Mouse (Mus musculus): Measurements from ENCODE around the gene Mrpl34. TPM values are rescaled to one million over a fixed set of nuclear protein-coding genes. Genes with fewer than 3 reads are reported as not detected.
A peak's percentile ranks its signal among the peaks of the same experiment; 100 is the strongest.

Mrpl34 gene
- polyA plus RNA-seq, 1 experiment from 2014 or later = 231 TPM

GRCm38 (mm10) chr8:71486136-71486529 lies 21.4 kb downstream of the Mrpl34 start:
- Histone ChIP-seq H3K36me3 (peaks cover 52% of the 10 kb centered on the region), H3K4me3 (peak overlapping the region; percentile 90), H3K27me3 (ENCODE audit: low read depth, poor library complexity, severe bottlenecking) (peaks cover 13% of the 10 kb centered on the region), H3K9me3 (replicated peaks) (no peaks in the 10 kb centered on the region), H3K4me1 (peaks cover 52% of the 10 kb centered on the region), H3K27ac (peak overlapping the region; percentile 97)
- no peak for DNase-seq (ENCODE audit: low spot score)
- 27% methylated on average over 7 of the region's 7 CpGs for WGBS

- Histone ChIP-seq H3K9me3 (replicated peaks) (no peaks in the 10 kb centered on the region), H3K27me3 (ENCODE audit: low read depth, poor library complexity, severe bottlenecking) (no peaks in the 10 kb centered on the region), H3K27ac (peak within 1 kb of the TSS; percentile 93), H3K4me1 (peaks cover 47% of the 10 kb centered on the region), H3K4me3 (peak within 1 kb of the TSS; percentile 78), H3K36me3 (peaks cover 52% of the 10 kb centered on the region)
- peak; percentile 84 for DNase-seq (ENCODE audit: low spot score)
- under 1% methylated on average over 33 of the region's 33 CpGs for WGBS
Measured at GRCm38 (mm10) chr8:71487691-71488445, 23.1 kb downstream of the Mrpl34 start, which contains the start of gene Gtpbp3. Gene Gtpbp3, plus strand, starts transcription at chr8:71488103.

GRCm38 (mm10) chr8:71488454-71488853 lies 23.7 kb downstream of the Mrpl34 start:
- Histone ChIP-seq H3K4me1 (peaks cover 47% of the 10 kb centered on the region), H3K27me3 (ENCODE audit: low read depth, poor library complexity, severe bottlenecking) (no peaks in the 10 kb centered on the region), H3K9me3 (replicated peaks) (no peaks in the 10 kb centered on the region), H3K27ac (peak overlapping the region; percentile 93), H3K4me3 (peak overlapping the region; percentile 78), H3K36me3 (peaks cover 50% of the 10 kb centered on the region)
- DNase-seq (ENCODE audit: low spot score) = peak; percentile 90
- 0% methylated on average over 22 of the region's 22 CpGs for WGBS

GRCm38 (mm10) chr8:71495039-71495438 lies 30.3 kb downstream of the Mrpl34 start:
- Histone ChIP-seq H3K4me1 (peaks cover 54% of the 10 kb centered on the region), H3K27me3 (ENCODE audit: low read depth, poor library complexity, severe bottlenecking) (no peaks in the 10 kb centered on the region), H3K4me3 (0 out of 2 replicates have a peak overlapping the region, but pooled peaks have one; percentile 16), H3K36me3 (peaks cover 47% of the 10 kb centered on the region), H3K27ac (peak overlapping the region; percentile 53; the same call in 1 of the 2 replicates), H3K9me3 (replicated peaks) (no peaks in the 10 kb centered on the region)
- DNase-seq (ENCODE audit: low spot score) = peak; percentile 91
- 24% methylated on average over 16 of the region's 16 CpGs for WGBS

GRCm38 (mm10) chr8:71495811-71496210 lies 31.1 kb downstream of the Mrpl34 start:
- WGBS = 96% methylated on average over 5 of the region's 5 CpGs
- Histone ChIP-seq H3K36me3 (peaks cover 39% of the 10 kb centered on the region), H3K4me1 (peaks cover 51% of the 10 kb centered on the region), H3K27me3 (ENCODE audit: low read depth, poor library complexity, severe bottlenecking) (no peaks in the 10 kb centered on the region), H3K27ac (peak overlapping the region; percentile 72), H3K4me3 (no peak overlapping the region), H3K9me3 (replicated peaks) (no peaks in the 10 kb centered on the region)
- no peak for DNase-seq (ENCODE audit: low spot score)

GRCm38 (mm10) chr8:71496481-71496880 lies 31.7 kb downstream of the Mrpl34 start:
- H3K27me3 ChIP-seq (ENCODE audit: low read depth, poor library complexity, severe bottlenecking) = no peaks in the 10 kb centered on the region
- H3K36me3 ChIP-seq = peaks cover 33% of the 10 kb centered on the region
- H3K27ac ChIP-seq = peak overlapping the region; percentile 72
- H3K4me3 ChIP-seq = no peak overlapping the region
- H3K9me3 ChIP-seq (replicated peaks) = no peaks in the 10 kb centered on the region
- peak; percentile 61 for DNase-seq (ENCODE audit: low spot score)
- 31% methylated on average over 11 of the region's 11 CpGs for WGBS
- peaks cover 51% of the 10 kb centered on the region for H3K4me1 ChIP-seq

GRCm38 (mm10) chr8:71497077-71497645 lies 32.4 kb downstream of the Mrpl34 start:
- Histone ChIP-seq H3K27me3 (ENCODE audit: low read depth, poor library complexity, severe bottlenecking) (no peaks in the 10 kb centered on the region), H3K4me3 (no peak overlapping the region), H3K36me3 (peaks cover 26% of the 10 kb centered on the region), H3K4me1 (peaks cover 51% of the 10 kb centered on the region), H3K27ac (peak overlapping the region; percentile 88; the same call in 1 of the 2 replicates), H3K9me3 (replicated peaks) (no peaks in the 10 kb centered on the region)
- no peak for DNase-seq (ENCODE audit: low spot score)
- WGBS = 87% methylated on average over 1 of the region's 1 CpGs

- Histone ChIP-seq H3K27me3 (ENCODE audit: low read depth, poor library complexity, severe bottlenecking) (no peaks in the 10 kb centered on the region), H3K27ac (peak overlapping the region; percentile 88), H3K4me1 (peaks cover 51% of the 10 kb centered on the region), H3K36me3 (peaks cover 18% of the 10 kb centered on the region), H3K4me3 (0 out of 2 replicates have a peak overlapping the region, but pooled peaks have one; percentile 18), H3K9me3 (replicated peaks) (no peaks in the 10 kb centered on the region)
- 12% methylated on average over 15 of the region's 15 CpGs for WGBS
- DNase-seq (ENCODE audit: low spot score) = no peak
Measured at GRCm38 (mm10) chr8:71497881-71498501, 33.2 kb downstream of the Mrpl34 start.

GRCm38 (mm10) chr8:71498816-71499690 lies 34.3 kb downstream of the Mrpl34 start:
- peak; percentile 65 for DNase-seq (ENCODE audit: low spot score)
- Histone ChIP-seq H3K4me3 (peak overlapping the region; percentile 18), H3K9me3 (replicated peaks) (no peaks in the 10 kb centered on the region), H3K36me3 (peaks cover 9% of the 10 kb centered on the region), H3K27ac (peak overlapping the region; percentile 88), H3K4me1 (peaks cover 51% of the 10 kb centered on the region), H3K27me3 (ENCODE audit: low read depth, poor library complexity, severe bottlenecking) (no peaks in the 10 kb centered on the region)
- WGBS = 19% methylated on average over 16 of the region's 16 CpGs

GRCm38 (mm10) chr8:71504349-71504748 lies 39.6 kb downstream of the Mrpl34 start:
- H3K27me3 ChIP-seq (ENCODE audit: low read depth, poor library complexity, severe bottlenecking) = peaks cover 43% of the 10 kb centered on the region
- WGBS = 89% methylated on average over 4 of the region's 4 CpGs

GRCm38 (mm10) chr8:71505326-71505725 lies 40.6 kb downstream of the Mrpl34 start:
- no peak overlapping the region for H3K27ac ChIP-seq
- WGBS = 87% methylated on average over 4 of the region's 4 CpGs
- H3K4me1 ChIP-seq = peaks cover 34% of the 10 kb centered on the region
- 0 out of 2 replicates have a peak, but pooled peaks cover 2% of the 10 kb centered on the region for H3K36me3 ChIP-seq
- no peak overlapping the region for H3K4me3 ChIP-seq
- peaks cover 53% of the 10 kb centered on the region for H3K27me3 ChIP-seq (ENCODE audit: low read depth, poor library complexity, severe bottlenecking)
- DNase-seq (ENCODE audit: low spot score) = no peak
- no peaks in the 10 kb centered on the region for H3K9me3 ChIP-seq (replicated peaks)

More at GRCm38 (mm10) chr8:71504349-71504748, 39.6 kb downstream of the Mrpl34 start:
- Histone ChIP-seq H3K4me3 (no peak overlapping the region), H3K9me3 (replicated peaks) (no peaks in the 10 kb centered on the region), H3K36me3 (0 out of 2 replicates have a peak, but pooled peaks cover 5% of the 10 kb centered on the region), H3K27ac (peak overlapping the region; percentile 9; the same call in 1 of the 2 replicates), H3K4me1 (peaks cover 35% of the 10 kb centered on the region)
- no peak for DNase-seq (ENCODE audit: low spot score)

DNA sequence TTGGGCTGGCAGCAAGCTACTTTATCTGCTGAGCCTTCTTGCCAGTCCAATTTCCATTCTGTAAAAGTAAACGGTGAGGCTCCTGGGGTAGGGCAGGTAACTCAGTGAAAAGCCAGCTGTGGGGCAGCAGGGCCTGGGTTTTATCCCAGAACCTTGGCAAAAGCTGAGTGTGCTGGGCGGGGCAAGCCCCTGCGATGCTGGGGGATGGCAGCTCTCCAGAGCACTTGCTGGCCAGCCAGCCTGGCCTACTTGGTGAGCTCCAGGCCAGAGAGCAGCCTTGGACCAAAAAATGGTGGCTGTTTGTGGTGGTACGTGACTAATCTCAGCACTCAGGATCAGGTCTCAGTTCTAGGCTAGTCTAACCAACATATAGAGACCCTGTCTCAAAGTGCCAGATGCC lies 41.2 kb downstream of the Mrpl34 start:
- WGBS = 85% methylated on average over 4 of the region's 4 CpGs
- peaks cover 57% of the 10 kb centered on the region for H3K27me3 ChIP-seq (ENCODE audit: low read depth, poor library complexity, severe bottlenecking)
- DNase-seq (ENCODE audit: low spot score) = no peak

More for the DNA sequence above, 41.2 kb downstream of the Mrpl34 start:
- H3K4me1 ChIP-seq = peaks cover 34% of the 10 kb centered on the region
- H3K27ac ChIP-seq = no peak overlapping the region
- 0 out of 2 replicates have a peak, but pooled peaks cover 2% of the 10 kb centered on the region for H3K36me3 ChIP-seq
- no peaks in the 10 kb centered on the region for H3K9me3 ChIP-seq (replicated peaks)
- H3K4me3 ChIP-seq = no peak overlapping the region

Data from limb, embryonic 10.5 days (tissue).